Mouse (Mus musculus) thymus, postnatal 4 days (tissue): Measurements from ENCODE around the gene Slc16a2.
A peak's percentile ranks its signal among the peaks of the same experiment; 100 is the strongest.

Experiments used
- DNase-seq: peaks from one replicate; pipeline ENCODE4 v3.0.0; 2021

Slc16a2 gene

DNA sequence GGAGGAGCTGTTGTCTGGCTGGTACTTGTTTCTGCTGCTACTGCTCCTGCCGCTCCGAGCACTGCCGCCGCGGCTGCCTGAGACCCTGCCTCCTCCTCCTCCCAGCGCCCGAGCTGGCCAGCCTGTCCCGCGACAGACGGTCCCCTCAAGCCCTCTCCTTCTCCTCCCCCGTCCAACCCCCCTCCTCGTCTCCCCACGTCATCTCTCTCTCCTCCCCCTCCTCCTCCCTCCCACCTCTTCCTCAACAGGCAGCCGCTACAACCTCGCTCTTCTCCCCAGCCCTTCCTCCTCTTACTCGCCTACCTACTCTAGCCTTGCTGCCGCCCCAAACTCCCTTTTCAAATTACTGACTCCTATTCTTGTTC is at the start of gene Slc16a2:
Gene Slc16a2 (minus strand): TSS at position 152 of the 365 bp plus-strand sequence.
- peak; percentile 52 for DNase-seq

DNA sequence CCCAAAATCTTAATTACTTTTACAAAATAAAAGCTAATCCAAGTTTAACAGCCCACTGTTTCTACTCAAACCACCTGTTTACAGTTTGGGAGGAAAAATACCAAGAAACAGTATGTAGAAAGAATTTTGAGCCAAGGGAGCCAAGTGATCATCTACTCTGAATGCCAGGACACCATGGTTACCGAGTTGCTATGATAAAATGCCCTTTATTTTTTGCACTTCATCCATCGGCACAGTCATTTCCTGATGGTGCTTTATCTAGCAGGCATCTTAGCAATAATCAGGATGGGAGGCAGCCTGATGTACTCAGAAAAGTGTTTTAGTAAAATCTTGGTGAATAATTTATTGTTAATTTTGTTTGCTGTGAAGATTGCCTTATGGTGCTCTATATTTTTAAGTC is 41.7 kb upstream of the Slc16a2 start:
- DNase-seq: no peak

DNA sequence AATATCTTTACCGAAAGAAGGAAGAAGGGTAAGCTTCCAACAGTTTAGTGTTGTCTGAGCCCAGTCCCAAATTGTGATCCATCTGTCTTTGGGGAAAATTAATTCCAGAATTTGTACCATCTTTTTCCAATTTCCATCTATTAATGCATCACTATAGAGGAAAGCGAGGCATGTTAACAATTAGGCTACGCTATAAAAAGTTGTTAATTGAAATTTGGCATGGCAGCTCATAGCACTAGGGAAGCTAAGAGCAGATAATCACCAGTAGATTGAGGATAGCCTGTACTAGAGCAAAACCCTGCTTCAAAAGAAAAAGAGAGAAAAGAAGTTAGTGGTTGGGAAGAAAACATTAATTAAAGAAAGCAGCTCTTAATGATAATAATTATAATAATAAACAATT is 41.1 kb upstream of the Slc16a2 start:
- no peak for DNase-seq

DNA sequence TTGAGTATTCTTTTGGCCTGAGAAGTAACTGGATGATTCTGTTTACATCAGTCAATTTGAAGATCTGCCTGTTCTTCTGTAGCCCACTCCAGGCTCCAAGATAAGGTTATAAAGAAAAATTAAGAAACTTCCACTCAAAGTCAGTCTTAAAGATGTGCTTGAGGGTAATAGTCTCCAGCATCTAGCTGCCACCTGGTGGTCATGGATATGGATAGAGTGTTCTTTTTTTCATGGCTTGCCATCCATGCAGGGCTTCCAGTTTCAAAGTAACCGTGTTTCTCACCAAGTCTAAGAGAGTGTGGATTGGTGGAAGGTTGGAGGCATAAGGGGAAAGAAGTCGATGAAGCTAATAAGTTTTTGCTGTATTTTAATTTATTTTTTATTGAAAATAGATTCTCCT is 23.5 kb upstream of the Slc16a2 start:
- DNase-seq: peak; percentile 9

DNA sequence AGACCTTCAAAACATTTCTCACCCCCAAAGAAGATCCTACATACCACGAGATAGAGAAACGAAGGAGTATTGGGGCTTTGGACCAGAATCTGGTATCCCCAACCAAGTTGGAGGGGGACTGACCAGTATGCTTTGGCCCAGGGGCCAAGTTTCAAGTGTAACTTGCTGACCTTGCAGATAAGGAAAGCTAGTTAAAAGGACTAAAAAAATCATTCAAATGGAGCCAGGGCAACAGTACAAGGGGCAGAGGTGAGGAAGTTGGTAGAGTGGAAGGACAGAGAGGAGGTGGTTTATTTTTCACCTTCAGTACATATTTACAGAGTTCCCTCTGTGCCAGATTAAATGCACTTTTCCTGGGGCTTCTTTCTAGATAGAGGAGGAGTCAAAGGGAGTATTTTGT is 7.1 kb upstream of the Slc16a2 start:
- DNase-seq: no peak

DNA sequence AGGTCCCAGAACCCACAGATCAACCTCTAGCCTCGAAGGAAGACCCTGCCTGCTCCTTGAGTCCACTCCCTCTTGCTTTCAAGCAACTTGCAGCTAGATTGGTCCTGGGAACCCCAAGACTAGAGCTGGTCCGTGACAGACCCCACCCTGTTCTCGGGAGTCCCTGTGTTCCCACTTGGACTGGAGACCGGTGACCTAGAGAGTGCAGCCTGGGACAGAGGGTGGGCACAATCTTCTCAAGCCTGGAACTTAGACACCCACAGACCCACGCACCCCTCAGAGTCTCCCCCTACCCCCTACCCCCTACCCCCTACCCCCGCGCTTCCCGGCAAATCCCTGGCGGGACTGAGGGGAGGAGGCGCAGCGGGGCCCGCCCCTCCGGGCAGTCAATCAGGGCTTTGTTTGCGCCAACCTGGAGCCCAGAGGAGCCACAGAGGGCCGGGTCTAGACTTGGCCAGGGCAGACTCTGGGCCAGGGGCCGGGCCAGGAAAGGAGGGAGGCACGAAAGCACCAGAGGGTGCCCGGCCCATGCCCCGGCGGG is 558 bp upstream of the Slc16a2 start:
- peak; percentile 5 for DNase-seq

DNA sequence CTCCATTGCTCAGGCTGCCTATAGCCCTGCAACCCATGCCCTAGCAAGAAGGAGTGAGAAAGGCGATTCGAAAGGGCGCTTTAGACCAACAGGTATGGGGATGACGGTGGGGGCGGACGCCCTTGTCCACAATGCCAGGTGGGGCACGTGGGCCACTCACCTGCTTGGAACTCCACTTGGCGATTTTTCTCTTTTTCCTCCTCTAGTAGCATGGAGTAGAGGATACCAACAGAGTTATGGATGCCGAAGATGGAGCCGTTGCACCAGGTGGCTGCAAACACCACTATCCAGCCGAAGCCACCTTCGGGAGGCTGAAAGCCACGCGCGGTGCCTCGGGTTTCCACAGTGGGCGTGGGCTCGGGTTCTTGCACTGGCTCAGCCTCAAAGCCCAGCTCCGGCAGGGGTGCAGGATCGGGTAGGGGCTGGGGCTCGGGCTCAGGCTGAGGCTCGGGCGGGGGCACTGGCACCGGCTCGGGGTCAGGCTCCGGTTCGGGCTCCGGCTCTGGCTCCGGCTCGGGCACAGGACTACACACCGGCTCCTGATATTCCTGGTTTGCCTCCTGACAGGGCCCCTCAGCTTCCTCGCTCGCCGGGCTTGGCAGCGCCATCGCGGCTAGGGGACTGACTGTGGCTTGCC is 470 bp downstream of the Slc16a2 start:
- DNase-seq: peak; percentile 4

DNA sequence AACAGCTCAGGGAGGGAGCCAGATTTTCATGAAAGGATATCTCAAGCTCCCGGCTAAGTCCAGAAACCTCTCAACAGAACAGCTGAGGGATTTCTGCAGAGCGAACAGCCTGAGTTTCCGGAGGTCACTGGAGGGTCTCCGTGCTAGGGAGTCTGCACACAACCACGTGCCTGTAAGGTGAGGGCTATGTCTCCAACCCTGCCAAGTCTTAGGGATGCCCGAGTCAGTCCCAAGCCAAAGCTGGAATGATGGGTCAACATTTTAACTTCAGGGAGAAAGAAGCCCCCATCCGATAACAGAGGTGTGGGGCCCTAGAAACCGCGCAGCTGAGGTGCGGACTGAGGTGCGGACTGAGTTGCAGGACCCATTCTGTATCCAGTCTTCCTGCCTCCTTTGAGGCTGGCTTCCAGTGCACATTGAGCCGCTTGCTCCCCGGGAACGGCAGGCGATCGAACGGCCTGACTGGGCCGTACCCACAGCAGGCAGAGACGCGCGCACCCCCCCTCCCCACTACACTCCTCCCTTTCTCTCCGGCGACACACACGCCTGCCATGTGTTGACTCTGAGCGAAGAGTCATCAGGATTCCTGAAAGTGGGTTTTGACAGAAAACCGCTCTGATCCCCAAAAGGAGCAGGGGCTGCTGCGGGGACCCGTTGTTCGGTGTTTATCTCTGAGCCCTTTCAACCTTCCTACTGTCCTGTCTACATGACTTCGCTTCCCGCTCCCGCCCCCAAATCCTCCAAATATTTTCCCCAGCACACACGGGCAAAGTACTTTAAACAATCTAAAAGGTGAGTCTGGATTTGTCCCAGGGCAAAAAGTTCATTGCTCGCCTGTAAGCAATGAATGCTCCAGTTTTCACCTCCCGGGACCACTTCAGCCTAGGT is 1.2 kb downstream of the Slc16a2 start:
- peak; percentile 7 for DNase-seq

DNA sequence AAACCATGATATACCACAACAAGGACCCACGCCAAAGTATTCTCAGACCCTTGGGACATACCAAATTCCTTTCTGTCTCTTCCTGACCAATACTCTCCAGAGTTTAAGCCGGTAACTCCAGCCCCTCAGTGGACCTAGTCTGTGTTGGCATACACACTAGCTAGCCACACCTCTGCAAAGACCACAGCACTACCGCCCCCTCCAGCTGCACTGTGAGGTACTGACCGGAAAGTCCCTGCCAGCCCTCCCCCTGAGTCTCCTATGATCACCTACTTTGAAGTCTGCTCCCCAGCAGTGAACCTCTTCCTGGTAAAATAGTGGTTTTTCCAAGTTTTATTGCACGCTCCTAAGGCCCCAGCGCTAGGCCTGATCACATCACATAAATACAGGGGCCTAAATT is 2.5 kb downstream of the Slc16a2 start:
- no peak for DNase-seq

DNA sequence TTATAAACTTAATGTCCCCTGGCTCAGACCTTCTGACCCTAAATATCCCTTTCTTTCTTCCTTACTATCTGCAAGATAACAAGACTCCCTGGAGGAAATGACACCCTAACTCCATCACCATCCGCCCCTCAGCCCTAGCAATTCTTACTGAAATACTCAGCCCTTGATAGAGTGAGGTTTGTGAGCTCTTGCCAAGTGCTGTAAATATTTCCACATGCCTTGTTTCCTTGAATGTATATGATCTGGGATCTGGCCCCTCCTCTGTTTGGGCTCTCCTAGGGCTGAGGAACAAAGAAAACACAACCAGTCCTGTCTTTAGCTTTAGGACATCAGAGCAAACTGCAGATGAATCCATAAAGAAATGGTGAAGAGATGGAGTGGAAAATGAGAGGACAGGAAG is 9.1 kb downstream of the Slc16a2 start:
- no peak for DNase-seq

DNA sequence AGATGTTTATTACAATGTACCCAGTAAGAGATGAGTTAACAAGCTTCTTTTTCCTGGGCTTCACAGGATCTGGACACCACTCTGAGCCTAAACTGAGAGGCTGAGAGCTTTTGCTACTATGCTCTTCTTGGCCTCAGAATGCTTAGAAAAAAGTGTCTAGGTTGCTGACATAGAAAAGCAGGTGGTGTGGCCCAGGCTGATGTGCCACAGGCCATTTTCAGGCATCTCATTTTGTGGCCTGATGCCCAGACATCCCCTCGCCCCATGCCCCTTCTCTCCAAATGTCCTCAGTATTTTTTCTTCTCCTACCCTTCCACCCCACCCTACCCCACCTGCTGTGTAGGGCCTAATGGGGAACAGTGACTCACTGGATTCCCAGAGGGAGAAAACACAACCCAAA is 11.3 kb downstream of the Slc16a2 start:
- DNase-seq: no peak

DNA sequence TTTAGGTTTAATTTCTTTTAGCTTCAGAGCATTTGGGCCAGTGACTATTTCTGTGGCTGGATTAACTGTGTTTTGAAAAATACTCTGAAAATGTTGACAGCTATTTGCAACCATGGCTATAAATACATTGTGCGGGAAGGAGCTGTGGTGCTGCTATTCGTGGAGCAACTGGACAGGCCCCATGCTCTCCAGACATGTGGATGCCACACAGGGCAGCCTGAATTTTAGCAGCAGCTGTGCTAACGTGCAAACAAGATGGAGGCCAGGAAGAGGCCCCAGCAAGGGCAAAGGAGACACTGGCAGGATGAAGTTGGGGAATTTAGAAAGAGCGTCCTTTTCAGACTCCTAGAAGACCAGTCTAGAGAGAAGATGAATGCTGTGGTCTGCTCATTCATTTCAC is 15.4 kb downstream of the Slc16a2 start:
- DNase-seq: no peak

DNA sequence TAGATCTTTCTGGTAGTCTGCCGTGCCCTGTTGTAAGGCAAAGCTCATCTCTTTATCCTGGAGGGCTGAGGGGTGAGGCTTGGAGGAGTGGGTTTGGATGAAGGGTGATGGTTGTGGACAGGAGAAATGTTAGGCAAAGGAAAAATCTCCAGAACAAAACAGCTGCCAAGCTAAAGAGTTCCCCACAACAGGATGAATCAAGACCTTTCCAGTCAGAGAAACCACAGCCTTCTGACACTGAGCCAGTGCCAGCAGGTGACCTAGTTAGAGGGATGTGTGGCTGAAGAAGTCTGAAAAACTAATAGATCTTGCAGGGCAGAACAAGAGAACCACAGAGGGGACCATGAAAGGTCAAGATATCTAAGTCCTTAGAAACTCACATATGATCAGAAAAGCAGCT is 24.8 kb downstream of the Slc16a2 start:
- no peak for DNase-seq

DNA sequence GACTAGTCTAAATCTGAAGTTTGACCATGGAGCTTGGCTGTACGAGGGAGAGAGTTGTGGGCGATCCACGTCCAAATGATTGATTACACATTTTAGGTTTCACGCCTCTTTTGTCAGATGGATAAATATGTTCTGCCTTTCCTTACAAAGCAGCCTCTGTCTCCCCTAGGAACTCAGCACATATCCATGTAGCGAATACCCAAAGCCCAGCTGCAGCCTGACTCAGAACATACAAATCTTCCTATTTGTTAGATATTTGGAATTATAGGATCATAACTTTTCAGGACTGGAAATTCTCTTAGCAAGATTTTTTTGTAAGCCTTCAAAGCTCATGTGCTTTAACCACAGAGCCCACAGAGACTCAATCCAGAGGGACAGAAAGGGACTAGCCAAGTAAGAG is 26.3 kb downstream of the Slc16a2 start:
- no peak for DNase-seq

DNA sequence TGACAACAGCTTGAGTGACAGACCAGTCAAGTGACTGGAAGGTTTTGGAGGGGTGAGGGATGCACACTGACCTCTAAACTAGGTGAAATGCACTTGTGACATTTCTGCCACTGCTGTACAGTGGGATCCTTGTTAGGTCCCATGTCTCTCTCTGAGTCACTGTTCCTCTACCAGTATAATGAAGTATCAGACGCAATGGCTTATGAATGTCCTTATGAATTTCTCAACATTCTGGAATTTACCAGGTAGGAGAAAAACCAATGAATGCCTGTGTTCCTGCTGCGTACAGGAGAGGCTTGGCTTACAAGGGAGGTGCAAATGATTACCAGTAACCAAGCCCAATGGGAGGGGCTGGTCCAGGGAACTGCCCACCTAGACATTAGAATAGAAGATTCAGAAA is 30.5 kb downstream of the Slc16a2 start:
- DNase-seq: no peak

DNA sequence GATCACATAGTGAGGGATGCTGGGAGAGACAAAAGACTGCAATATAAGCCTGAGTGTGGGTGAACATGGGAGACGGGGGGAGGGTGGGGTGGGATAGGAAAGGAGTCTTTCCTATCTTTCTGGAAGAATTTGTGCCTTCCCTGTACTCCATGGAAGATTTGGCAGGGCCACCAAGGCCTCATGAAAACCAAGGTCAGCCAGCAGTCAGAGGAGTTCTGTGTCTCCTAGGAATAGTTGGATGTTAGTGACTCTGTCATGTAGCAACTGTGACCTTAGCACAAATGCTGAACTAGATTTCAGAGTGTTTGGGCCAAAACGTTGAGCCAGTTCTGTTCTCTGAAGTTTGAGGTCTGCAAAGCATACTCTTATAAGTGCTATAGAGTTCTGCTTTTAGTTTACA is 36.1 kb downstream of the Slc16a2 start:
- DNase-seq: no peak

DNA sequence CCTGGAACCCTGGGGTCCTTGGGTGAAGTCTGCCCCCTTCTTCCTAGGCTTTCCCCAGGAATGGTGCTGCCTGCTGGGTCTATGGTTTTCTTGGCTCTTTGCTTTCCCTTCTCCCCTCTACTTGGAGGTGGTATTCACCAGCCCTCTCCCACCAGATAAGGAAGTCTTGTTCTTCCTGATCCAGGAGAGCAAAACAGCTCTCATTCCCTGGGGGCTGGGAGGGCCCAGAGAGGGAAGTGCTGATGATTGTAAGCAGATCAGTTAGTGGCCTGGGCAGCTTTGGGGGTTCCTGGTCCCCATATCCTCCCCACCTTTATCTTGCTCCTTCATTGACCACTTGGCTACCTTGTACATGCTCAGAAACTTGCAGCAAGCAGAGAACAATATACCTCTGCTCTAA is 45.4 kb downstream of the Slc16a2 start:
- DNase-seq: no peak

DNA sequence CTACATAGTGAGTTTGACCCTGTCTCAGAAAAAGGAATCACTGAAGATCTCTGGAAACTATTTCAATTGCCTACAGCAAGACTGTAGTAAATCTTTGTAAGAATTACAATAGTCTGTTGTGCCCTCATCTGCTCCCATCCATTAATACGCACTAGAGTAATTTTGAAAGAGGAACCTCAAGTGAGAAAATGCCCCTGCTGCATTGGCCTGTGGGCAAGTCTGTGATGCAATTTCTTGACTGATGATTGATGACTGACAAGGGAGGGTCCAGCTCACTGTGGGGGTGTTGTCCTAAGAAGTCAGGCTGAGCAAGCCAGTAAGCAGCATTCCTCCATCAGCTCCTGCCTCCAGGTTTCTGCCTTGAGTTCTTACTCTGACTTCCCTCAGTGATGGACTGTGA is 75.6 kb downstream of the Slc16a2 start:
- no peak for DNase-seq

DNA sequence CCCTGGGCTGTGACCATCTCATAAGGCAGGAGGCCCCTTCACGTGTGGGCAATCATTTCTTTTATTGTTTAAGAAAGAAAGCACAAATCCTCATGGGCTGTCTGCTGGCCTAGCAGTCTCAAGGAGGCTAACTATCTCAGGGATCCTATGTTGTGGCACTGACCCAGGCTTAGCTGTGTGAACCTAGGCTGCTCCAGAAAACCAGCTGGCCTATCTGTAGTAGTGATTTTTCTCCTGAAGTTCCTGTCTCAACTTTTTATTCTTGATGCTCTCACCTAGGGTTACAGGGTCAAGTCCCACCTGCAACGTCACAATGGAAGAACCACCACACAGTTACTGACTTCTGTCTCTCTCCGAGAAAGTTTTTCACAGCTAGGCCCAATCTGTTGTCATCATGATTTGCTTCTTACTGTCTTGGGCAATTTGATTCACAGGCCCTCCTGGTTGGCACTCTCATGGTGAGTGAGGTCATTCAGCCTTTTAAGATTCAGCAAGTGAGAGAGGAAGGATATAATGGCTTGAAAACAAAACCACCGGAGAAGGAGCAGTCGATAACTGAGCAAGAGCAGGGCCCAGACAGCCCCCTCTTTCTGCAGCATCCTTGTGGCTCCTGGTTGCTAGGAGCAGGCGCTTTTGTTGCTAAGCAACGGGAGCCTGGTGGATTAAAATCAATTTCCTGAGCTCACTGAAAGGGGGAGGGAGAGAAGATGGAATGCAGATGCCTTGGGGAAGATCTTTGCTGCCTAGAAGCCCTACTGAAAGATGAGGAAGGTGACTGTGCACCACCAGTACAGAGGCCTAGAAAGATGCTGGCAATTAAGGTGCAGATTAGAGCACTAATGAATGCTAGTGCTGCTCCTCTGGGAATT is 77.4 kb downstream of the Slc16a2 start:
- no peak for DNase-seq

DNA sequence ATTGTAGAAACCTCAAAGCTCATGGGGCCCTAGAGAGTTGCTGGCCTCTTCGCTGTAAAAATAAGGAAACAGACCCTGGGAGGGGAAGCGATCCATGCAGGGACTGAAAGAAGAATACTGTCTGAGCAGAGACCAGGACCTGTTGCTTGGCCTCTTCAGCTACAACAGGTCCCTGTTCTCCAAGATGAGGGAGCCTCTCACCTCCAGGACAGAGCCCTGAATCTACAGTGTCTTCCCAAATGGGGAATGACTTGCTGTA is 79.8 kb downstream of the Slc16a2 start:
- DNase-seq: no peak

DNA sequence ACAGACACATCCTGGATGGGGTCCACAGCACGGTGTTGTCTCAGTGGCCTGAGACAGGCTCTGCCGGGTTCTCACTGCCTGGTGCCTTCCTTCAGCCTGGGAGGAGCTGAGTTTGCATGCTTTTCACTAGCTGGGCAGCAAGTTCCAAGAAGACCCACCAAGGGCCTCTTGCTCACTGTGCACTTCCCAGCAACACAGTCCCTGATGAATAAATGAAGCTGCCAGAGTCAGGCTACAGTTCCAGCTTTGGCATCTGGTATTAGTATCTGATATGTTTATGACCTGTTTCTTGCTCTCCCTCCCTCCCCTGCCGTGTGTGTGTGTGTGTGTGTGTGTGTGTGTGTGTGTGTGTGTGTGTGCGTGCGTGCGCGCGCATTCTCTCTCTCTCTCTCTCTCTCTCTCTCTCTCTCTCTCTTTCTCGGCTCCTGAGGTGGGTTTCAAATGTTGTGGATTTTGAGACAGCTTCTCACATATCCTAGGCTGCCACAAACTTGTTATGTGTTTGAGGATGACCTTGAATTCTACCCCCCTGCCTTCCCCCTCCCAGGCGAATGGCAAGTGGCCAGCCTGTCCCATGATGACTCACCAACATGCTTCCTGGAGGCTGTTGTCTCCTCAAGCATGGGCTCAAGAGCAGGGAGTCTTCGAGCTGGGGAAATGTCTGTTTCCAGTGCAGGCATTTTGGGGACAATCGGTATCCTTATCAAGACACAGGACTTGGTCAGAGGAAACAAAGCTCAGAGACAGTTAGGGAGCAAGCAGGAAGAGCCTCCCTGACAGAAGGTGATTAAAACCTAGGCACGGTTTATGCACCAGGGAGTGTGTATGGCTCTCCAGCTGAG is 80.3 kb downstream of the Slc16a2 start:
- DNase-seq: no peak

DNA sequence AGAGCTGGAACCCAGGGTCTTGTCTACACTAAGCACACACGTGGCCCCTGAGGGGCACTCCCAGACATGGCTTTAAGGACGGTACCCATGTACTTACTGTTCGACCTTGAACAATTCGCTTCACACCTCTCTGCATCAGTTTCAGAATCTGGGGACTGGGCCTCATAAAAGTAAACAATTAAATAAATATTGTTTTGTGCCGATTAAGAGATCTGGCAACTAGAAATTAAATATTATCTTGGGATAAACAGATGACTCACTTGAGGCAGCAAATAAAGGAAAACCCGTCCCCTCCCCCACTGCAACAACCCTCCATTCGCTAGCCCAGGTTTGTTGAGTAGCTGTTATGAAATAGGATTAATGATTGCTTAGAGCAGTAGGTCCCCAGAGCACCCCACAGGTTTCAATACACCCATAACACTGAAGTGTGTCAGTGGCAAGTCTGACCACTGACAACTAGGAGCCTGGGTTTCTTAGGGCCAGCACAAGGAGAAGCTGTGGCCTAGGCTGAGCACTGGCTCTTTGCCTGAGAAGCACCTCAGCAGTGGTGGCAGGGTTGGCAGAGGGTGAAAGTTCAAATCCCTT is 87.7 kb downstream of the Slc16a2 start:
- DNase-seq: no peak
